Mouse (Mus musculus) adrenal gland (tissue): ENCODE results near the gene Pde8a.

Experiments
- intact Hi-C: fragments of 180-260 bp; cut with DNase I; formaldehyde crosslinking; loops from one replicate; pipeline ENCODE4 v1.15.1; 2025

The Pde8a gene

DNA sequence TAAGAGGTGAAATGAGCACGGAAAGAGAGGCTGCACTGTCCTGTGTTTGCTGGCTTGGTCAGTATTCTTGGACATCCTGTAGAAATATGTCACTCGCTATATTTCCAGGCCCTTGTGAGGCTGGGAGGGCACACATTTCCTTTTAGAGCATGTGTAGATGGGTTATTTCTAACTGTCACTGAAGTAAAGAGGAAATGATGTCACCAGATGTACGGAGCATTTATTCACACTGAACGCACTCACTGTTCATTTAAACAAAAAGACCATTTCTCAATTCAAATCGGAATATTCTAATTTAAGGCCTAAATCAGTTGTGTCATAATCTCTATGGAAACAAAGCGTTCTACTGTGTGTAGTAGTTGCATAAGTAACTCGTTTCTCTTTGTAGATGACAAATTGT lies 48.2 kb downstream of the Pde8a start:
- intact Hi-C loops = no loop called here

GRCm38 (mm10) chr7:81272908-81273307 lies 59.5 kb downstream of the Pde8a start:
- intact Hi-C loops = no loop called here

DNA sequence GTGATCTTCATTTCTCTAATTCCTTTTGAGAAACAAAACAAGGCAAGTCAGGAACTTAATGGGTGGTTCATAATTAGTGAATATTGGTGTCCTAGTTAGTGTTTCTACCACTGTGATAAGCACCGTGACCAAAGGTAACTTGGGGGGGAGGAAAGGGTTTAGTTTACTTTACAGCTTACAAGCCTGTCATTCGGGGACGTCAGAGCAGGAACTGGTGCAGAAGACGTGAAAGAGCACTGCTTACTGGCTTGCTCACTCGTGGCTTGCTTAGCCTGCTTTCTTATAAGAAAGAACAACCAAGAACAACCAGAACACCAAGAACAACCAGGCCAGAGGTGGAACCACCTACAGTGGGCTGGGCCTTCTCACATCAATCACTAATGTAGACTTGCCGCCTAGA lies 65.6 kb downstream of the Pde8a start:
- intact Hi-C loops = no loop called here

DNA sequence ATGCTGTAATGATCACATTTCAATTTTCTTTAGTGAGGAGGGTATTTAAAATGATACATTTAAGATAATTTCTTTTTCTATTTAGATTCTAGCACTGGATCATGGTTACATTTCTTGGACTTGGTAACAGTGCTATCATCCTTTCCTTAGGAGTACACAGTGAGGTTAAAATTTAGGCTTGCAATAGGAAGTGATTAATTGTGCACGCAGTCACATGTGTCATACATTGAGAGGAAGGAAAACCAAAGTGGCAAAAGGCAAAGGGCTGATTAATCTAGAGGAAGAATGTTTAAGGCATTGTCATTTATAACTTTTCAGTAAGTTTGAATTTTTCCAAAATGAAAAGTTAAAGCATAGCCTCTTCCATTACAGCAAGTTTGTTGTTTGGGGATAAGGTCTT lies 67.8 kb downstream of the Pde8a start:
- intact Hi-C loops = no loop called here

- intact Hi-C loops = no loop called here
Observed at GRCm38 (mm10) chr7:81286456-81286855, 73.1 kb downstream of the Pde8a start.

- intact Hi-C loops = no loop called here
Observed at GRCm38 (mm10) chr7:81286946-81287345, 73.5 kb downstream of the Pde8a start.

DNA sequence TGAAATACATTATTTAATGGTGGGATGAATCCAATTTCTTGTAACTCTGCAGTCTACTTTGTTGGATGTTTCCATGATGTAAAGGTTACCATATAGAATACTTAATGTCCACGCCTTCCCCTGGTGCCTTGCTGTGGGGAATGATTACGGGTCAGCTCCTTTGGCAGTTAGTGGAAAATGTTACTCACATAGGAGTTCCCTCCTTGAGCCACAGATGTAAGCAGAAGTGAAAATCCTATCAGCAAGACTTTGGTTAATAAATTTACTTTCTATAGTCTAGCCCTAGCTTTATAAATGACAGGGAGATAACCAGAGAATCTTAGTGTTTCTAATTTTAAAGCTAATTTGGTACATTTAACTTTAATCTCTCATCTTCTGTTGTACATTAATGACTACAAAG lies 81.8 kb downstream of the Pde8a start:
- intact Hi-C loops = no loop called here

GRCm38 (mm10) chr7:81298206-81298605 lies 84.8 kb downstream of the Pde8a start:
- intact Hi-C loops = no loop called here

DNA sequence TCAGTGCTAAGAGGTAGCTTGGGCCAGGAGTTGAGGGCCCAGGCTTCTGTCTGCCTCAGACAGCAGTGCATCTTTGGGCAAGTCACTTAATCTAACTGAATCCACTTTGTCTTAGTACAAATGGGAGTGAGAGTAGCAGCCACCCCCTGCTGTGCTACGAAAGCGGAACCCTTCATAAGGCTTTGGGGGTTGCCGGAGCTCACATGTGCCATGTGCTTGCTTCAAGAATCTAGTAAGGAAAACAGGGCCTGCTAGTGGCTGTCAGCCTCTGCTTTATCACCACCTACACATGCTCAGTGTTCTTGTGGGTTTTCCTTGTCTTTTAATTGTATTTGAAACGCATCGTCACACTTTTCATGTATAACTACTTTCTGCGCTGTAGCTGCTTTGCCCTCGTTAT lies 87.9 kb downstream of the Pde8a start:
- intact Hi-C loops = loop anchor here (5.0 to 10.0 kb wide), 2 partner anchors 89 to 137 kb away; partner anchors contain the start of gene Pde8a

GRCm38 (mm10) chr7:81303682-81304081 lies 90.3 kb downstream of the Pde8a start:
- intact Hi-C loops = loop anchor here (5.0 to 10.0 kb wide), 2 partner anchors 91 to 139 kb away; partner anchors contain the start of gene Pde8a

DNA sequence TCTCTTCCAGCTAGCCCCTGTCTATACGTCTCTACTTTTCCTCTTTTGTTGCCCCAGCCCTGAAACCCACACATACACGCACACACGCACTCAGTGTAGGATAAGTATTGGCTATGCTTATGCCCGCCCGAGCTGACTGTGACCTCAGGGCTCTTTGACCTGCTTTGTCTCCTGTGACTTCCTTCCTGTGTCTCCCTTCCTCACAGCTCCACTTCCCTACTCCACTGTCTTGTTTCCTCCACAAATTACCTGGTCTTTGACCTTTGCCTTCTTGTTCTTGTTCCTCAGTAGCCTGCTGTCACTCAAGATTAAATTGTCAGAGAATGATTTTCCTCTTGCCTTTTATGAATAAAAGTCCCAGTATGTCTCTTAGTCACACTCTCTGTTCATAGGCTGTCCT lies 90.7 kb downstream of the Pde8a start:
- intact Hi-C loops = loop anchor here (5.0 to 10.0 kb wide), 2 partner anchors 92 to 139 kb away; partner anchors contain the start of gene Pde8a

GRCm38 (mm10) chr7:81304675-81305074 lies 91.3 kb downstream of the Pde8a start:
- intact Hi-C loops = loop anchor here (5.0 to 10.0 kb wide), 2 partner anchors 92 to 140 kb away; partner anchors contain the start of gene Pde8a

DNA sequence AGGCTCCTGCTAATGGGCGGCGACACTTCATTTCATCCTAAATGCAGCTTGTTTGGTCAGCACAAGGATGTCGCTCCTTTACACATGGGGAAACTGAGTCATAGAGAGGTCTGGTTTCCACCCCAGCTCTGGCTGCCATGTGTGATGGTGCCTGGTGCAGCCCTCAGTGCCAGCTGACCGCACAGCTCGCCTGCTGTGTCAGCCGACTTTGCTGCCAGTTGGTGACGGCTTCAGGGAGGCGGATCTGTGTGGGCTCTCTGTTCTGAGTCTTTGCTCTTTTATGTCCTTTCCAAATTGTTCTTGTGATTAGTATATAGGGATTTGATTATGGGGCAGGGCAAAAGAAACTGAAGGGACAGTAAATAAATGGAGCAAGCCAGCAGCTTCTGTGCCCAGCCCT lies 94.3 kb downstream of the Pde8a start:
- intact Hi-C loops = loop anchor here (10.0 kb wide), 1 partner anchor 143 kb away; no protein-coding TSS in a partner anchor

DNA sequence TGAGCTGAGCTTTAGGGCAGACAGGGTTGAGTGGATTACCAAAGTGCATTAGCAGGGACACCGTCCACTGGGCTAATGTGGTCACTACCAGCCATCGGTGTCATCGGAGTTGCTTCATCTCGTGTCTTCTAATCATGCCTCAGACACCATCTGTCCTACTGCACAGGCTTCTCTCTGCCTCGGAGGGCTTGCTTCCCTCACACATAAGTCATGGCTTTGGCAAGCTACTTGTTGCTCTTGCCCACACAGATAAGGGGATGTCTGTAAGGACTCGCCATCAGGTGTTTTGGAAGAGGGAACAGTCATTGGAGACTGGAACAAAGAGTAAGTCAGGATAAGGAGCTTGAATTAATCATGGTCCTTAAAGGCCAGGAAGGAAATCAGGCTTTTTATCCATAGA lies 95.9 kb downstream of the Pde8a start:
- intact Hi-C loops = loop anchor here (10.0 kb wide), 1 partner anchor 144 kb away; no protein-coding TSS in a partner anchor

DNA sequence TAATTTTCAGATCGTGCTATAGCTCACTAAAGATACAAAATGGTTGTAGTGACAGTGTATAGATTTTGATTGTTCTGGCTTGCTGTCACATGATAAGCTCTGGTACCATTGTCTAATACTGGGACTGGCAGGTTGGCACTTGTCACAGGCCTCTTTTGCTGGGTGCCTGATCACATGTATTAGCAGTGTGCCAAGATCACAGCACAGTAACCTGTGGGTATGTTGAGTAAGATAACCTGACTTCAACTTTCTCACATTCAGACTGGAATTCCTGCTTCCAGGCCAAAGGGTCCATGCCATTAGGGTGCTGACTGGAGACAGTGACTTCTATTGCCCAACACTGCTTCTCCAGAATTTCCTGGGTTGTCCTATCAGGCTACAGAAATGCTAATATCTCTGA lies 97.7 kb downstream of the Pde8a start:
- intact Hi-C loops = no loop called here

DNA sequence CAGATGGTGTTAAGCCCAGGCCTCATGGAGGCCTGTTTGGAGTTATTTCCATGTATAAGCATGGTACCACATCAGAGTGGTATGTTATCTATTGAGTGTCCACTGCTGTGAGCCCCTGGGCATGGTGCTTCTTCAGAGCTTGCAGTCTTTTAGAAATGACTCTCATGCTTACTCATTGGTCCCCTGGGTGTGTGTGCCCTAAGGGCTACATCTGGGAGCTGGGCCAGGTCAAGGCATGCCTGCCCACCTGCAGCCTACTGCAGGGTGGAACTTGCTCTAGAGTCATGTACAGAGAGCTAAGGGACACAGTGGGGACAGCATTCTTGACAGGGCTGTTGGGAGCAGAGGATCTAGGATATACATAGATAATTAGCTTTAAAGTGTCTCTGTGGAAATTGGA lies 98.2 kb downstream of the Pde8a start:
- intact Hi-C loops = no loop called here

DNA sequence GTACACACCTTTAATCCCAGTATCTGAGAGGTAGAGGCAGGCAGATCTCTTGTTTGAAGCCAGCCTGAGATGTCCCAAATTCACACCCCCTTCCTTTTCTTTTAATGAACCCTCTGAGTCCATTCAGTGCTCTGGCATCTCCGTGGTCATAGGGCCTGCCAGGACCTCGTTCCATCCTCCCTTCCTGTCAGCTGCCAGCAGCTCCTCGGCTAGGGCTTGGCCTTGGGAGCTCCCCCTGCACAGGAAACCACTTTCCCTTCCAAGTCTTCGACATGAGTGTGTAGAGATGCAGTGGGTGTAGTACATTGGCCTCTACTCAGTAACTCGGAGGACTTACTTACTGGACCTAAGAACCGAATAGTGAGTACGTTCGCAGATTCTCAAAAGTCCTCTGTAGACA lies 102.2 kb downstream of the Pde8a start:
- intact Hi-C loops = no loop called here

- intact Hi-C loops = no loop called here
Observed at GRCm38 (mm10) chr7:81319749-81320148, 106.4 kb downstream of the Pde8a start.

GRCm38 (mm10) chr7:81321776-81322175 lies 108.4 kb downstream of the Pde8a start:
- intact Hi-C loops = no loop called here

GRCm38 (mm10) chr7:81326043-81326442 lies 112.6 kb downstream of the Pde8a start:
- intact Hi-C loops = no loop called here

GRCm38 (mm10) chr7:81326859-81327258 lies 113.5 kb downstream of the Pde8a start:
- intact Hi-C loops = no loop called here

DNA sequence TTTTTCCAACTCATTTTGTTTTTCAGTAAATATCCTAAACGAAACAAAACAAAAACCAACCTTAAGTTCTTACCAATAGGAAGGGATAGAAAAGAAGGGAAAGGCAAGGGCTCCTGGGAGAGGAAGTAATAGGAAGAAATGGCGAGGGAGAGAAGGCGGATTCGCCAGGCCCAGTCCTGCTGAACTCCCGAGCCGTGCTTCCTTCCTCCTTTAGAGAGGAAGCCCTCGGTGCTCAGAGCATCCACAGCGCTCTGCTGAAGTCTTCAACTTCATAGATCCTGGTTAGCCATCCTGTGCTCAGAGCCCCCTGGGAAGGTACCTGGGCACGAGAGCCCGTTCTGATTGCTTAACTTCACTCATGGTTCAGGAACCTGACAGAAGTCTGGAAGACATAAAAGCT lies 114.3 kb downstream of the Pde8a start:
- intact Hi-C loops = no loop called here

DNA sequence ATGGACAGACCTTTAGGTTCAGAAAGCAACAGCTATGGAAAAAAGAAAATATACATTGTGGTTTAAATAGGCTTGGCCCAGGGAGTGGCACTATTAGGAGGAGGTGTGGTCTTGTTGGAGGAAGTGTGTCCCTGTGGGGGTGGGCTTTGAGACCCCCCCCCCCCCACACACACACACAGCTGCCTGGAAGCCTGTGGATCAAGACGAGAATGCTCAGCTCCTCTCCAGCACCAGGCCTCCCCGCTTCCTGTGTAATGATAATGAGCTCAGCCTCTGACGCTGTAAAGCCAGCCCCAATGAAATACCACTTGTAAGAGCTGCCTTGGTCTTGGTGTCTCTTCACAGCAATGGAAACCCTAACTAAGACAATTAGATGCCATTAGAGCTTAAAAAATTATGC lies 117.4 kb downstream of the Pde8a start:
- intact Hi-C loops = no loop called here

GRCm38 (mm10) chr7:81331851-81332250 lies 118.5 kb downstream of the Pde8a start:
- intact Hi-C loops = no loop called here
